Mouse (Mus musculus): ENCODE results near the gene D10Jhu81e.
A peak's percentile ranks its signal among the peaks of the same experiment; 100 is the strongest.

Gene D10Jhu81e

DNA sequence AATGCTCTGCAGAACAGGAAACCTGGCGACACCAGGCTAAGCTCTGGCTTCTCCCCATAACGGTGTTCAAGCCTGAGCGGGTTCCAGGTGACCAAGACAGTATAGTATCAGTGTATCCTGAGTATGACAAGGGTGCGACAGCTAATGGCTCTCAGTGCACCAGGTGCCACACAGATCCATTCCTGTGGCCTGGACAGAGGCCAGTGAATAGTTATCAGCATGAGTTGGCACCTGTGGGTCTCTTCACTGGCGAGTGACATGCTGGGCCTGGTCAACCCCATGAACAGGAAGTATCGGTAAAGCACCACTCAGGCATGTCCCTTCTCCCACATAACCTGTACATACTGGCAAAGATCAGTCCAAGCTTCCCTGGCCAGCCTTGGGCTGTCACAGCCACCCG lies 1.5 kb upstream of the D10Jhu81e start:
- peaks cover 4% of the 10 kb centered on the region; the same call in 1 of the 2 replicates for H3K36me3 ChIP-seq (ENCODE audit: control insufficient read depth, insufficient read depth, low read length, poor library complexity, severe bottlenecking)
- no peak for DNase-seq (ENCODE audit: low read depth, low spot score)
- H3K27me3 ChIP-seq (ENCODE audit: control insufficient read depth, insufficient read depth, low read length, poor library complexity, severe bottlenecking) = no peaks in the 10 kb centered on the region

- H3K36me3 ChIP-seq (ENCODE audit: control insufficient read depth, insufficient read depth, low read length, poor library complexity, severe bottlenecking) = peaks cover 3% of the 10 kb centered on the region; the same call in 1 of the 2 replicates
- no peak for DNase-seq (ENCODE audit: low read depth, low spot score)
- no peaks in the 10 kb centered on the region for H3K27me3 ChIP-seq (ENCODE audit: control insufficient read depth, insufficient read depth, low read length, poor library complexity, severe bottlenecking)
Measured at GRCm38 (mm10) chr10:78170445-78170844, 863 bp upstream of the D10Jhu81e start.

DNA sequence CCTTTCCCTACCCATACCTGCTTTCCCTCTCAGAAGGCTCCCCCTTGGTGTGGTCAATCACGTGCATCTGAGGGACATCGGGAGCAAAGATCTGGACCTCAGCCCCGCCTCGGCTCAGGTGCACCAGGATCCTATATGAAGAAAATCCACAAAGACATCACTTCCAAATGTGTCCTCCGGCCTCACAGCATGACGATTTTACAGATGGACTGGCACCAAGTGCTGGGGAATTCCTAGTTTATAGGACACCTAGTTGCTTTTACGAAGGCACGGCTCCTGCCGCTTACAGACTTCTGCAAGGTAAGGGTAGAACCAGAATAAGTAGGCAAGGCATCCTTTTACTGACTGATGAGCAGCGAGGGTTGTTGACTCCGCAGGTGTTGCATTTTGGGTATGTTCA lies 790 bp downstream of the D10Jhu81e start:
- Histone ChIP-seq H3K36me3 (ENCODE audit: control insufficient read depth, insufficient read depth, low read length, poor library complexity, severe bottlenecking) (peaks cover 3% of the 10 kb centered on the region; the same call in 1 of the 2 replicates), H3K27me3 (ENCODE audit: control insufficient read depth, insufficient read depth, low read length, poor library complexity, severe bottlenecking) (no peaks in the 10 kb centered on the region)
- DNase-seq (ENCODE audit: low read depth, low spot score) = no peak

GRCm38 (mm10) chr10:78167775-78168174 lies 1.8 kb downstream of the D10Jhu81e start:
- peaks cover 3% of the 10 kb centered on the region; the same call in 1 of the 2 replicates for H3K36me3 ChIP-seq (ENCODE audit: control insufficient read depth, insufficient read depth, low read length, poor library complexity, severe bottlenecking)
- DNase-seq (ENCODE audit: low read depth, low spot score) = no peak
- no peaks in the 10 kb centered on the region for H3K27me3 ChIP-seq (ENCODE audit: control insufficient read depth, insufficient read depth, low read length, poor library complexity, severe bottlenecking)

- H3K27me3 ChIP-seq (ENCODE audit: control insufficient read depth, insufficient read depth, low read length, poor library complexity, severe bottlenecking) = no peaks in the 10 kb centered on the region
- DNase-seq (ENCODE audit: low read depth, low spot score) = no peak
Measured at GRCm38 (mm10) chr10:78167333-78167732, 2.2 kb downstream of the D10Jhu81e start.

DNA sequence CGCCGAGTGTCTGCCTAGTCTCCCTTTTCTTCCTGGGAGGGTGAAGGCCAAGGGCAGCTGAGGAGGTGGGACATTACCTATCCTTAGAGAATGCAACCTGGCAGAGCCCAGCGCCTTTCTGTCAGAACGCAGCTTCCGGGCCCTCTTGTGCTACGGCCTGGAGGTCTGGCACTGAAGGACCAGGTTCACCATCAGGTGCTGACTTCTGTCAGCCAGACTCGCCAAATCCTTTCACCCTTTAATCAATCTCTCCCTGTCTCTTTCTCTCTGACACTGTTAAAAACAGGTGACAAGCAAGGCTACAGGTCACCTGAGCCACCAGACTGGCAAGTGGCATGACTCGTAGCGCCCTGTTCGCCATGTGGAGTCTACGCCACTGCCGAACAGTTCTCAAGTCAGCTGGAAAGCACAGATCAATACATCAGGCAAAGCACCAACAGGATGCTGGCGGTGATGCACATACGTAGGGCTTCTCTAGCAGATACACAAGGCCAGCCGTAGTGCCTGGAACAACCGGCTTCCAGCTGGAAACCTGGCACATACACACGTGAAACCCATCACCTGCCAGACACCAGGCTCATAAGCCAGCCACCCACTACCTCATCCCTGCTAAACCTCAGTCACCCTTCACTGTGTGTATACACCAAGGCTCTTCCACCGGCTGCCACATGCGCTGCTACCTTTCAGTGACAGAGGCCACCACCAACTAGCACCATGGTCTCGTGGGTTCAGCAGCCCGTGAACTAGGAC lies 4.2 kb downstream of the D10Jhu81e start:
- no peak for DNase-seq (ENCODE audit: low read depth, low spot score)

More at GRCm38 (mm10) chr10:78167333-78167732, 2.2 kb downstream of the D10Jhu81e start:
- H3K36me3 ChIP-seq (ENCODE audit: control insufficient read depth, insufficient read depth, low read length, poor library complexity, severe bottlenecking) = peaks cover 3% of the 10 kb centered on the region; the same call in 1 of the 2 replicates

GRCm38 (mm10) chr10:78164786-78165185 lies 4.8 kb downstream of the D10Jhu81e start:
- Histone ChIP-seq H3K27me3 (ENCODE audit: control insufficient read depth, insufficient read depth, low read length, poor library complexity, severe bottlenecking) (no peaks in the 10 kb centered on the region), H3K36me3 (ENCODE audit: control insufficient read depth, insufficient read depth, low read length, poor library complexity, severe bottlenecking) (peaks cover 3% of the 10 kb centered on the region)
- no peak for DNase-seq (ENCODE audit: low read depth, low spot score)

More for the DNA sequence above, 4.2 kb downstream of the D10Jhu81e start:
- Histone ChIP-seq H3K27me3 (ENCODE audit: control insufficient read depth, insufficient read depth, low read length, poor library complexity, severe bottlenecking) (no peaks in the 10 kb centered on the region), H3K36me3 (ENCODE audit: control insufficient read depth, insufficient read depth, low read length, poor library complexity, severe bottlenecking) (peaks cover 3% of the 10 kb centered on the region)

DNA sequence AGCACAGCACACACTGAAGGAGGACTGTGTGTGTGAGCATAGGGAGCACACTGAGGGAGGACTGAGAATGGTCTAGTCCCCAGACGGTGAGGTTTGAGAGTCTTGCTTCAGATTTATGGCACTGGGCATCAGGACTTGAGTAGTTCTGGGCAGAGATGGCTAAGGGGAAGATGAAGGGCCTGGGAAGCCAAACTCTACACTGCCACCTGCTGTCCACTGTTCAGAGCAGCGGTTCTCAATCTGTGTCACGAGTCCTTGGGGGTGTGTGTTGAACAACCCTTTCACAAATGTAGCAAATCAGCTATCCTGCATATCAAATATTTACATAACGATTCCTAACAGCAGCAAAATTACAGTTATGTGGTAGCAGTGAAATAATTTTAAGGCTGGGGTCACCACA lies 5.7 kb downstream of the D10Jhu81e start:
- Histone ChIP-seq H3K27me3 (ENCODE audit: control insufficient read depth, insufficient read depth, low read length, poor library complexity, severe bottlenecking) (no peaks in the 10 kb centered on the region), H3K36me3 (ENCODE audit: control insufficient read depth, insufficient read depth, low read length, poor library complexity, severe bottlenecking) (peaks cover 3% of the 10 kb centered on the region)
- peak; percentile 90 for DNase-seq (ENCODE audit: low read depth, low spot score)

GRCm38 (mm10) chr10:78163241-78163640 lies 6.3 kb downstream of the D10Jhu81e start:
- Histone ChIP-seq H3K27me3 (ENCODE audit: control insufficient read depth, insufficient read depth, low read length, poor library complexity, severe bottlenecking) (no peaks in the 10 kb centered on the region), H3K36me3 (ENCODE audit: control insufficient read depth, insufficient read depth, low read length, poor library complexity, severe bottlenecking) (peaks cover 3% of the 10 kb centered on the region)
- no peak for DNase-seq (ENCODE audit: low read depth, low spot score)

DNA sequence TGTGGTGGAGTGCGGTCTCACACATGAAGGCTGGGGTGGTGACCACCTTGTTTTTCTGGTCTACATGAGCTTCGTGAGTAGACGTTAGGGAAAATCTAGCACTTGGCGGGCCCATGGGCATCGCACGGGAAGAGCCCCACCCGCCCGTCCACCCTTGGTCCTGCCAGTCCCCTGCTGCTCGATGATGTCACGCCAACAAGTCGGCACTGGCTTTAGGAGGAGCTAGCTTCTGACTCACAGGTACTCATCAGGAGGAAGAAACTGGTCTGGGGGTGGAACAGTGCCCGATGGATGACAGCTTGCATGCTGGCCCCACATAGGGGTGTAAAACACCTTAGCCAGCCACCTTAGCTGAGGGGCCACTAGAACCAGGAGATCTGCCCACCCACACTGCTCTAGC lies 6.9 kb downstream of the D10Jhu81e start:
- Histone ChIP-seq H3K36me3 (ENCODE audit: control insufficient read depth, insufficient read depth, low read length, poor library complexity, severe bottlenecking) (peaks cover 3% of the 10 kb centered on the region), H3K27me3 (ENCODE audit: control insufficient read depth, insufficient read depth, low read length, poor library complexity, severe bottlenecking) (no peaks in the 10 kb centered on the region)
- no peak for DNase-seq (ENCODE audit: low read depth, low spot score)

DNA sequence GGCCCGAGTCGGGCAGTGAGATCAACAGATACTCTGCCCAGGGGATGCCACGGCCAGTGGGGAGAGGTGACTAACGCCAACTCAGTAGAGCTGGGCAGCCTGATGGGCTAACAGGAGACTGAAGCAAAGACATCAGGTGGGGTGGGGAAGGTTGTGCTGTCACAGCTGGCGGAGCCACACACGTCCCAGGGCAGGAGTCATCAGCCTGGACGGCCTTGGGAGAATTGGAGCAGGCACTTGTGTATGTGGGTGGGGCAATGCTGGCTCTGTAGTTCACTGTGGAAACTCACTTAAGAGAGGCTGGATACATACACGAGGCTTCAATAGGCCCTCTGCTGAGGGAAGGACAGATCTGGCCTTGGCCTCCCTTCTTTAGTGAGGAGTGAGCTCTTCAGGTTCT lies 8.5 kb downstream of the D10Jhu81e start:
- peaks cover 3% of the 10 kb centered on the region for H3K36me3 ChIP-seq (ENCODE audit: control insufficient read depth, insufficient read depth, low read length, poor library complexity, severe bottlenecking)
- DNase-seq (ENCODE audit: low read depth, low spot score) = no peak
- H3K27me3 ChIP-seq (ENCODE audit: control insufficient read depth, insufficient read depth, low read length, poor library complexity, severe bottlenecking) = no peaks in the 10 kb centered on the region

- Histone ChIP-seq H3K36me3 (ENCODE audit: control insufficient read depth, insufficient read depth, low read length, poor library complexity, severe bottlenecking) (peaks cover 3% of the 10 kb centered on the region), H3K27me3 (ENCODE audit: control insufficient read depth, insufficient read depth, low read length, poor library complexity, severe bottlenecking) (no peaks in the 10 kb centered on the region)
- peak; percentile 66 for DNase-seq (ENCODE audit: low read depth, low spot score)
Measured at GRCm38 (mm10) chr10:78160369-78161095, 9.1 kb downstream of the D10Jhu81e start.

GRCm38 (mm10) chr10:78159906-78160305 lies 9.7 kb downstream of the D10Jhu81e start:
- DNase-seq (ENCODE audit: low read depth, low spot score) = peak; percentile 90

GRCm38 (mm10) chr10:78159252-78159878 lies 10.2 kb downstream of the D10Jhu81e start:
- no peaks in the 10 kb centered on the region; the same call in 1 of the 2 replicates for H3K36me3 ChIP-seq (ENCODE audit: control insufficient read depth, insufficient read depth, low read length, poor library complexity, severe bottlenecking)
- no peaks in the 10 kb centered on the region for H3K27me3 ChIP-seq (ENCODE audit: control insufficient read depth, insufficient read depth, low read length, poor library complexity, severe bottlenecking)
- peak; percentile 72 for DNase-seq (ENCODE audit: low read depth, low spot score)

More at GRCm38 (mm10) chr10:78159906-78160305, 9.7 kb downstream of the D10Jhu81e start:
- H3K27me3 ChIP-seq (ENCODE audit: control insufficient read depth, insufficient read depth, low read length, poor library complexity, severe bottlenecking) = no peaks in the 10 kb centered on the region
- peaks cover 2% of the 10 kb centered on the region for H3K36me3 ChIP-seq (ENCODE audit: control insufficient read depth, insufficient read depth, low read length, poor library complexity, severe bottlenecking)

DNA sequence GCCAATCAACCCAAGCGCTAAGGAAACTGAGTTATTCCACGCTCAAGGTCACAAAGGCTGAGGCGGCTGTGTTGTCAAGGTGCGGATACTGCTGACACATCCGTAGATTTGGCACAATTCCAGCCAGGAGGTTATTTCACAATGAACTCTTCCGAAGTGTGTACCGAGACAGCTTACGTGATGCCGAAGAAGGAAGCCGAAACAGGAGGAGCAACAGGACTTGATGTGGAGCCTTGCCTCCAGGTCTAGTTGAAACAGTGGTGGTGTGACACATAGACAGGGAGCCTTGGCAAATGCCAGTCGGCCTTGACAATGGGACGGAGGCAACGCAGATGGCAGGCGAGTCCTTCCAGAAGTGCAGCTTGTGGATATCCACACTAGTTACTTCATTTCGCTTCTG lies 11.5 kb downstream of the D10Jhu81e start:
- H3K27me3 ChIP-seq (ENCODE audit: control insufficient read depth, insufficient read depth, low read length, poor library complexity, severe bottlenecking) = no peaks in the 10 kb centered on the region
- no peaks in the 10 kb centered on the region; the same call in 1 of the 2 replicates for H3K36me3 ChIP-seq (ENCODE audit: control insufficient read depth, insufficient read depth, low read length, poor library complexity, severe bottlenecking)
- no peak for DNase-seq (ENCODE audit: low read depth, low spot score)

All from splenic B cell, adult 2 months (primary cell).